Mouse (Mus musculus) forebrain, embryonic 10.5 days (tissue): ENCODE data around the gene Ccdc185. TPM values are rescaled to one million over a fixed set of nuclear protein-coding genes. Genes with fewer than 3 reads are reported as not detected.
A peak's percentile ranks its signal among the peaks of the same experiment; 100 is the strongest.

Experiments
- DNase-seq: peaks from one replicate; pipeline ENCODE4 v3.0.0-alpha.2; 2017; ENCODE audit warnings: low spot score; ENCODE audit errors: extremely low spot score
- H3K27ac ChIP-seq: fragments of 300-500 bp; sonication (generic); 2 replicates; pipeline ENCODE4 v1.5.1; 2016; ENCODE audit warnings: mild to moderate bottlenecking
- H3K27me3 ChIP-seq: fragments of 300-500 bp; sonication (generic); 2 replicates; pipeline ENCODE4 v1.6.1; 2016; ENCODE audit warnings: mild to moderate bottlenecking; ENCODE audit not compliant: poor library complexity, severe bottlenecking
- H3K36me3 ChIP-seq: fragments of 300-500 bp; sonication (generic); replicated peaks from 2 replicates; pipeline ENCODE4 v1.6.1; 2016; ENCODE audit warnings: mild to moderate bottlenecking, moderate library complexity
- H3K4me1 ChIP-seq: fragments of 300-500 bp; sonication (generic); 2 replicates; pipeline ENCODE4 v1.6.1; 2016
- H3K4me3 ChIP-seq: fragments of 300-500 bp; sonication (generic); 2 replicates; pipeline ENCODE4 v1.5.1; 2016; ENCODE audit warnings: mild to moderate bottlenecking, moderate library complexity
- H3K9me3 ChIP-seq: fragments of 300-500 bp; sonication (generic); 2 replicates; pipeline ENCODE4 v1.6.1; 2016; ENCODE audit warnings: mild to moderate bottlenecking, moderate library complexity
- WGBS: fragments of 180-500 bp; shearing (Covaris S2); methylation state at CpG from one replicate; pipeline ENCODE4 v1.1.7; 2016; 5-methylcytosine and 5-hydroxymethylcytosine counted together
- polyA plus RNA-seq: library from polyadenylated mRNA; unstranded; fragments of >200 nt; fragmentation: Nextera tagmentation; extraction: Ambion mirVana; gene quantifications from 2 replicates; pipeline ENCODE4 v1.2.1, GENCODE M21; 2016

Gene Ccdc185
- not detected in 2 replicates for polyA plus RNA-seq

DNA sequence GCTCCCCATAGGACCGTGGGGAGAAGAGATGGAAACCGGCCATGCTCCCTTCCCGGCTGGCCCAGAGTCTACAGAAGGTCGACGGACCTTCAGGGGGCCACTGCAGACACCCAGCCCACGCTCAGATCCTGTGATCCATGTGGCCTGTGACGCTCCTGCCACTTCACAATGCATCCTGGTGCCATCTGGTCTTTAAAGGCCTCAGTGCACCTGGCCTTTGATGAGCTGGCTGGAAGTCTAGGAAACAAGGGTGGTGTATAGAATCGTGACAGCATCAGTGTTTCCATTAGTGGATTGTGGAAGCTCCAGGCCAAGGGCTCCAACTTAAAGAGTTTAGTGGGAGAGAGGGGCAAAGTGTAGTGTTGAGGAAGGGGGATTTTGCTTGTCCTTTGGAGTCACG lies at the start of gene Ccdc185:
TSS of gene Ccdc185 (minus strand) at position 101 of the 400 bp plus-strand sequence.
- Histone ChIP-seq H3K27ac (no peak within 1 kb of the TSS), H3K9me3 (no peaks in the 10 kb centered on the region), H3K36me3 (no peaks in the 10 kb centered on the region), H3K27me3 (peaks cover 6% of the 10 kb centered on the region; the same call in 1 of the 2 replicates), H3K4me1 (no peaks in the 10 kb centered on the region), H3K4me3 (no peak within 1 kb of the TSS)
- 92% methylated on average over 9 of the region's 9 CpGs for WGBS
- DNase-seq = no peak

GRCm38 (mm10) chr1:182797048-182797447 lies 48.1 kb upstream of the Ccdc185 start:
- WGBS = 87% methylated on average over 14 of the region's 14 CpGs
- Histone ChIP-seq H3K36me3 (no peaks in the 10 kb centered on the region), H3K27ac (no peak overlapping the region), H3K4me3 (no peak overlapping the region), H3K9me3 (peaks cover 8% of the 10 kb centered on the region), H3K27me3 (0 out of 2 replicates have a peak, but pooled peaks cover 3% of the 10 kb centered on the region), H3K4me1 (peaks cover 8% of the 10 kb centered on the region)
- no peak for DNase-seq

DNA sequence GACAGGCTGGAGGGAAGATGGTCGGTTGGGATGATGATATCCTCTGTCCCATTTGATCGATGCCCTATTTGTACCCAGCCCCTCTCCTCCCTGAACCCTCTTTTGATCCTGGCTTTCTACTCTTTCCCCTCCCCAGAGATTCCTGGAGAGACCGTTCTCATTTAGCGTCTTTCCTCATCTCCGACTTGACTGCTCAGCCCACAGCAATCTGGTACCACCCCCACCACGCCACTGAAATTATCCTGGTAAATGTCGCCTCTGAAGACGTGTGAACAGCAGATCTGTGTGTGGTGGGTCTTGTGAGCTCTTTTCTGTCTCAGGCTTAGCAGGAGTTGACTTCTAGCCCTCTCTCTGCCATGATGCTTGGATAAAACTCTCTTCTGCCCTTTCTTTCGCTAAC lies 45.6 kb upstream of the Ccdc185 start:
- 0 out of 2 replicates have a peak, but pooled peaks cover 3% of the 10 kb centered on the region for H3K27me3 ChIP-seq
- peaks cover 8% of the 10 kb centered on the region for H3K9me3 ChIP-seq
- DNase-seq = no peak
- H3K27ac ChIP-seq = no peak overlapping the region
- WGBS = 94% methylated on average over 9 of the region's 9 CpGs
- H3K4me1 ChIP-seq = peaks cover 9% of the 10 kb centered on the region
- H3K36me3 ChIP-seq = no peaks in the 10 kb centered on the region
- no peak overlapping the region for H3K4me3 ChIP-seq

DNA sequence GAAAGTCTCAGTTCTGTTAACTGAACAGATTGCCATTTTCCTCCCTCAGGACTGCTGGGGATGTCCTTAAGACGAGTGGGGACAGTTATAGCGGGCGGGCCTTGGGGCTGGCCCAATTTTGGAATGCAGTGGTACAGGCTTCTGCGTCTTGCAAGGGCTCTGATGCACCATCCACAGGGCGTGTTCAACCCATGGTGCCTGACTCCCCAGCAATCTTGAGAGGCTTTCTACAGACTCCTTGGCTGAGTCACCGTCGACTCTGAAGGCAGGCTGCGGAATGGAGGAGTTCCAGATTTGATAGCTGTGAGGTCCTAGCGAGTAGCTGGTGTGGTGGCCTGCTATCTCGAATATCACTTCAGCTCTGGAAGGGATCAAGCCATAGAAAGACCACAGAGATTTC lies 45.2 kb upstream of the Ccdc185 start:
- no peaks in the 10 kb centered on the region for H3K36me3 ChIP-seq
- H3K27me3 ChIP-seq = 0 out of 2 replicates have a peak, but pooled peaks cover 3% of the 10 kb centered on the region
- WGBS = 94% methylated on average over 10 of the region's 10 CpGs
- peaks cover 9% of the 10 kb centered on the region for H3K4me1 ChIP-seq
- H3K27ac ChIP-seq = no peak overlapping the region
- DNase-seq = no peak
- peaks cover 8% of the 10 kb centered on the region for H3K9me3 ChIP-seq
- no peak overlapping the region for H3K4me3 ChIP-seq

DNA sequence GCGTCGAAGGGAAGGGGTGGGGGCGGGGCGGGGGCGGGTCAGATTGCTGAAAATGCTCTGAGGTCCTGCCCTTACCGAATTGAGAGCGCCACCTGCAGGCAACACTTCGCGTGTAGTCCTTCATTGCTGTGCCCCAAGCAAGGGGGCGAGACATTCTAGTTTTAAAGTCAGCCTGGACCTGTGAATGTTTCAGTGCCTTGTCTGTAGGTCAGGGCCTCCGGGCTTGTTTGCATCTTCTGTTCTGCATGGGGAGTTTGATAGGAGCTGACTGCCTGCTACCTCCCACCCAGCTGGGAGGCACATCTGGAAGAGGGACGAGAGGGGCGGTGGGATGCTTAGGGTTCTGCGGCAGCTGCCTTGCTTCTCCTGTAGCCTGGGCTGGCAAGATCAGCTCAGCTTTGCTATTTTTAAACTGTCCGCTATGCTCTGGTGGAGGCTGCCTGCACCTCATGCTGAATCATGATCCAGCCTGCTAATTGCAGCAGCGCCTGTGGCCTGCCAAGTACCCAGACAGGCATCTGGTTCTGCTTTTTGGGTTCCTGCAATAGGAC lies 43.6 kb upstream of the Ccdc185 start:
- DNase-seq = peak; percentile 67
- WGBS = 24% methylated on average over 16 of the region's 16 CpGs
- H3K9me3 ChIP-seq = peaks cover 8% of the 10 kb centered on the region
- no peaks in the 10 kb centered on the region for H3K36me3 ChIP-seq
- H3K27me3 ChIP-seq = 0 out of 2 replicates have a peak, but pooled peaks cover 3% of the 10 kb centered on the region
- H3K27ac ChIP-seq = no peak overlapping the region; the same call in 1 of the 2 replicates
- H3K4me3 ChIP-seq = peak overlapping the region; percentile 30; the same call in 1 of the 2 replicates
- peaks cover 9% of the 10 kb centered on the region for H3K4me1 ChIP-seq

GRCm38 (mm10) chr1:182788896-182789295 lies 39.9 kb upstream of the Ccdc185 start:
- Histone ChIP-seq H3K4me3 (no peak overlapping the region), H3K27me3 (0 out of 2 replicates have a peak, but pooled peaks cover 3% of the 10 kb centered on the region), H3K27ac (no peak overlapping the region), H3K9me3 (no peaks in the 10 kb centered on the region), H3K36me3 (no peaks in the 10 kb centered on the region), H3K4me1 (peaks cover 9% of the 10 kb centered on the region)
- no peak for DNase-seq
- 67% methylated on average over 6 of the region's 6 CpGs for WGBS

GRCm38 (mm10) chr1:182787030-182787429 lies 38.0 kb upstream of the Ccdc185 start:
- DNase-seq = no peak
- no peak overlapping the region for H3K27ac ChIP-seq
- H3K9me3 ChIP-seq = no peaks in the 10 kb centered on the region
- 56% methylated on average over 7 of the region's 7 CpGs for WGBS
- no peak overlapping the region for H3K4me3 ChIP-seq
- peaks cover under 1% of the 10 kb centered on the region for H3K4me1 ChIP-seq
- H3K36me3 ChIP-seq = no peaks in the 10 kb centered on the region
- H3K27me3 ChIP-seq = no peaks in the 10 kb centered on the region

DNA sequence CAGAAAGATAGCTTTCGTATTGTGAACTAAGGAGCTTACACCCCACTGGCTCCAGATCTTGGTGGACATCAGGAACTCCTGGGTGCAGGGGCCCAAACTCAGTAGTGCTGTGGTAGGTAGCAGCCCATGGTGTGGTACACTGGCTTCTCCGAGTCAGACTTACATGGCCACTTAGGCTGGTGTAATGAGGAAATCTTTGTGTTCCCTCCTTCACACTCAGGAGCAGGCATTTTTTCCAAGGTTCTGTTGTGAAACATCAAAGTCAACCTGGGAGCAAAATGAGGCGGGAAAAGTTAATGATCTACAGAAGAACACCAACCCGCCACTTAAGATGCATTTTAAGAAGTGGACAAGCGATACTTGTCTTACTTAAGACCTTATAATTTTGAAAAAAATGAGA lies 36.5 kb upstream of the Ccdc185 start:
- DNase-seq = no peak
- 92% methylated on average over 5 of the region's 5 CpGs for WGBS

GRCm38 (mm10) chr1:182784784-182785183 lies 35.8 kb upstream of the Ccdc185 start:
- H3K36me3 ChIP-seq = no peaks in the 10 kb centered on the region
- H3K4me1 ChIP-seq = no peaks in the 10 kb centered on the region
- WGBS = 95% methylated on average over 3 of the region's 3 CpGs
- H3K27me3 ChIP-seq = no peaks in the 10 kb centered on the region
- H3K4me3 ChIP-seq = no peak overlapping the region
- no peak for DNase-seq
- no peaks in the 10 kb centered on the region for H3K9me3 ChIP-seq
- no peak overlapping the region for H3K27ac ChIP-seq

More for the DNA sequence above, 36.5 kb upstream of the Ccdc185 start:
- no peaks in the 10 kb centered on the region for H3K36me3 ChIP-seq
- no peak overlapping the region for H3K27ac ChIP-seq
- H3K9me3 ChIP-seq = no peaks in the 10 kb centered on the region
- H3K4me1 ChIP-seq = no peaks in the 10 kb centered on the region
- no peaks in the 10 kb centered on the region for H3K27me3 ChIP-seq
- no peak overlapping the region for H3K4me3 ChIP-seq

DNA sequence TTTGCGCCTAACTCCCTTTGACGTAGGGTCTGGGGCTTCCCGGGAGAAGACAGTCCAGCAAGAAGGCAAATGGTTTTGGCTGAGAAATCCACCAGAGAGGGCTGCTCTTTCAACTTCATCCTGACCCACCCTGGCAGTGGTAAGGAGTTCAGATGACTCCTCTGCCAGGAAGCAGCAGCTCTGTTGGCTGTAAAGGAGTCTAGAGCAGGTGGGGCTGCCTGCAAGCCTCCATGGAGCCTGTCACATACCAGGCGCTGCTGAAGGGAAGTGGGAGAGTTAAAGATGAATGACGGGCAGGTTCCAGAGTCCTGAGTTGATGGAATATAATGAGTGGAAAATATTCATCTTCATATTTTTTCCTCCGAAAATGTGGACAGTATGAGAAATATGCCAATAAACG lies 34.8 kb upstream of the Ccdc185 start:
- no peak for DNase-seq
- Histone ChIP-seq H3K4me3 (no peak overlapping the region), H3K27me3 (no peaks in the 10 kb centered on the region), H3K36me3 (no peaks in the 10 kb centered on the region), H3K27ac (no peak overlapping the region), H3K9me3 (no peaks in the 10 kb centered on the region), H3K4me1 (no peaks in the 10 kb centered on the region)
- 91% methylated on average over 7 of the region's 7 CpGs for WGBS

GRCm38 (mm10) chr1:182779024-182779520 lies 30.1 kb upstream of the Ccdc185 start:
- 95% methylated on average over 6 of the region's 6 CpGs for WGBS
- Histone ChIP-seq H3K27ac (no peak overlapping the region), H3K9me3 (no peaks in the 10 kb centered on the region), H3K4me1 (peaks cover 6% of the 10 kb centered on the region; the same call in 1 of the 2 replicates), H3K36me3 (no peaks in the 10 kb centered on the region), H3K27me3 (no peaks in the 10 kb centered on the region), H3K4me3 (no peak overlapping the region)
- DNase-seq = no peak

GRCm38 (mm10) chr1:182778225-182778624 lies 29.2 kb upstream of the Ccdc185 start:
- 86% methylated on average over 13 of the region's 13 CpGs for WGBS
- no peaks in the 10 kb centered on the region for H3K27me3 ChIP-seq
- H3K9me3 ChIP-seq = no peaks in the 10 kb centered on the region
- H3K27ac ChIP-seq = no peak overlapping the region
- H3K4me3 ChIP-seq = no peak overlapping the region
- no peaks in the 10 kb centered on the region for H3K36me3 ChIP-seq
- peaks cover 6% of the 10 kb centered on the region; the same call in 1 of the 2 replicates for H3K4me1 ChIP-seq
- no peak for DNase-seq

DNA sequence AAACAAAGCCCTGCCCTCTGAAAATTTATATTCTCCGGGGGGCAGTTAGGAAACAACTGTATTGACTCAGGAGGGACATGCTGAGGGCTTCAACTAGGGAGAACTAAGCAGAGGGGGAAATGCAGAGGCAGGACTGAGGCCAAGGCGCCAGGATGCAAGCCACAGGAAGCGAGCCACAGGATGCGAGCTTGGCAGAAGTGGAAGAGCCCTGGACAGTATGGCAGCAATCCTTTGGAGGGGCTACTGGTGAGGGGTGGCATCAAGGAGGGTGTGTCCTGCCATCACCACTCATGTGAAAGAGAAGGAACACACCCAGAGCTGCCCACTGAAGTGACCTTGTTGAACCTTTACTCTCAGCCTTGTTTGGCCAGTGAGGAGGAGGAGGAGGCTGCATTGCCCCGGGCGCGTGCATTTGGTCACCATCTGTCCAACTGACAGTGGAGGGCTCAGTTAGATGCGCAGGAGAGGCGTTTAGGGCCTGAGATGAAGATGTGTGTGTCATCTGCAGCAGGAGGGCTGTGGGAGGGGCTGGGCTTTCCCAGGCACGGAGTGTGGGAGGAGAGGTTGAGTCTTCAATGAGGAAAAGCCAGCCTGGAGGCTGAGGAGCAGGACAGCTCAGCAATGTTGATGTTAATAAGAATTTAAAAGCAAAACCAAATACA lies 27.9 kb upstream of the Ccdc185 start:
- Histone ChIP-seq H3K4me3 (no peak overlapping the region), H3K27me3 (no peaks in the 10 kb centered on the region), H3K27ac (0 out of 2 replicates have a peak overlapping the region, but pooled peaks have one; percentile 48), H3K4me1 (peaks cover 6% of the 10 kb centered on the region; the same call in 1 of the 2 replicates), H3K9me3 (no peaks in the 10 kb centered on the region), H3K36me3 (no peaks in the 10 kb centered on the region)
- 76% methylated on average over 10 of the region's 10 CpGs for WGBS
- no peak for DNase-seq
